14 mouse cellular contexts compared by ENCODE assay signal in genomic region chr3:108083161-108083560, GRCm38 (mm10). TPM values are rescaled to one million over a fixed set of nuclear protein-coding genes. Genes with fewer than 3 reads are reported as not detected.
DNase-seq lines count a peak whose midpoint lies in the region; ATAC-seq and TF ChIP-seq lines count a peak whose summit lies in the region.
"Had no signal": no experiment of that assay in that cellular context is flagged by ENCODE, and none has a peak within 500 bp of the region (broad histone marks: within the 10 kb centered on the region; RNA-seq: fewer than 3 reads in every experiment).

No protein-coding gene starts in this region.

- peaks cover 19% of the 10 kb centered on the region for H3K79me2 ChIP-seq in liver, adult 2 months (ENCODE audit: control insufficient read depth, insufficient read depth, low read length)

- H3K4me3 ChIP-seq in gastrocnemius, adult 2 months: no peak overlapping the region
- H3K4me3 ChIP-seq in liver, adult 2 months (ENCODE audit: insufficient read depth, low read depth, low read length): no peak overlapping the region
- no peak overlapping the region for H3K4me3 ChIP-seq in embryonic facial prominence, embryonic 10.5 days
- peak overlapping the region; percentile 91 for H3K4me3 ChIP-seq in liver, embryonic 16.5 days (ENCODE audit: low read depth, low read length)

- TF ChIP-seq POLR2A in liver, adult 2 months (IDR thresholded peaks at IDR 0.05; ENCODE audit: extremely low read depth, insufficient read depth, low read length): no peak

- H3K27ac ChIP-seq in gastrocnemius, adult 2 months: peak overlapping the region; percentile 53
- peak overlapping the region; percentile 30 for H3K27ac ChIP-seq in liver, adult 2 months (replicated peaks; ENCODE audit: insufficient read depth, low read depth, low read length)
- H3K27ac ChIP-seq in embryonic facial prominence, embryonic 10.5 days (replicated peaks): peak overlapping the region; percentile 76; the same call in 1 of the 2 replicates
- peak overlapping the region; percentile 89 for H3K27ac ChIP-seq in liver, embryonic 16.5 days (ENCODE audit: low read length)

- peak overlapping the region; percentile 98 for H3K4me2 ChIP-seq in liver, embryonic 16.5 days (ENCODE audit: low read depth, low read length)

- no peak for DNase-seq in gastrocnemius, adult 2 months
- DNase-seq in gastrocnemius, postnatal 10 days: no peak
- no peak for DNase-seq in liver, adult 2 months (ENCODE audit: extremely low read depth, low read depth, low spot score)
- no peak for DNase-seq in liver
- DNase-seq in embryonic facial prominence, embryonic 10.5 days (ENCODE audit: low spot score): no peak
- DNase-seq in cerebellum, postnatal 36 days: no peak
- no peak for DNase-seq in embryo, embryonic 10 days (ENCODE audit: low spot score)
- DNase-seq: adrenal gland, postnatal 25 days; kidney, adult 9 months; lung, adult 2 months; thymus, adult 18-20 months had no signal

- H3K4me1 ChIP-seq in liver, adult 2 months (ENCODE audit: control insufficient read depth, insufficient read depth, low read length): peaks cover 30% of the 10 kb centered on the region
- H3K4me1 ChIP-seq in embryonic facial prominence, embryonic 10.5 days: peaks cover 67% of the 10 kb centered on the region
- peaks cover 54% of the 10 kb centered on the region for H3K4me1 ChIP-seq in liver, embryonic 16.5 days (ENCODE audit: control insufficient read depth, low read depth, low read length)

- H3K9me3 ChIP-seq in embryonic facial prominence, embryonic 10.5 days: no peaks in the 10 kb centered on the region
- H3K9me3 ChIP-seq in liver, embryonic 16.5 days (replicated peaks; ENCODE audit: control insufficient read depth, low read length): no peaks in the 10 kb centered on the region

- WGBS in liver, adult 2 months: 15% methylated on average over 2 of the region's 2 CpGs
- 53% methylated on average over 2 of the region's 2 CpGs for WGBS in embryonic facial prominence, embryonic 10.5 days
- 18% methylated on average over 2 of the region's 2 CpGs for WGBS in liver, embryonic 16.5 days (ENCODE audit: insufficient replicate concordance)

- H3K36me3 ChIP-seq in liver, adult 2 months (ENCODE audit: control insufficient read depth, insufficient read depth, low read length): peaks cover 2% of the 10 kb centered on the region; the same call in 1 of the 2 replicates
- peaks cover 28% of the 10 kb centered on the region for H3K36me3 ChIP-seq in embryonic facial prominence, embryonic 10.5 days (replicated peaks)
- H3K36me3 ChIP-seq in liver, embryonic 16.5 days (ENCODE audit: control insufficient read depth, insufficient read depth): peaks cover 28% of the 10 kb centered on the region

- no peak for ATAC-seq in liver, embryonic 16.5 days (ENCODE audit: low read depth)
- ATAC-seq: Patski had no signal

- TF ChIP-seq CTCF in gastrocnemius, adult 2 months (IDR thresholded peaks at IDR 0.05): no peak
- TF ChIP-seq CTCF in liver, adult 2 months (IDR thresholded peaks at IDR 0.05; ENCODE audit: low read depth, low read length): no peak

- no peaks in the 10 kb centered on the region for H3K27me3 ChIP-seq in liver, adult 2 months (ENCODE audit: control insufficient read depth, insufficient read depth, low read length)
- no peaks in the 10 kb centered on the region for H3K27me3 ChIP-seq in embryonic facial prominence, embryonic 10.5 days (replicated peaks; ENCODE audit: low read depth, poor library complexity, severe bottlenecking)
- H3K27me3 ChIP-seq in liver, embryonic 16.5 days (ENCODE audit: control insufficient read depth, insufficient read depth, low read depth, low read length): no peaks in the 10 kb centered on the region
- H3K27me3 ChIP-seq: Patski had no signal

- H3K9ac ChIP-seq in liver, adult 2 months (ENCODE audit: low read depth, low read length): peak overlapping the region; percentile 27; the same call in 1 of the 2 replicates
- peak overlapping the region; percentile 91 for H3K9ac ChIP-seq in liver, embryonic 16.5 days (ENCODE audit: low read depth, low read length)

- intact Hi-C loops in gastrocnemius, adult 2 months (cut with DNase I): no loop called here

RNA-seq across cellular contexts. Expression of gene Ampd2, which starts 3.3 kb away (rescaled TPM):
- 1 to 10 TPM; 3.8 to 5.6 TPM for total RNA-seq in gastrocnemius, adult 2 months (2021)
- total RNA-seq in gastrocnemius, postnatal 10 days (2021): 10 to 100 TPM in 1 of 2 experiments, 1 to 10 TPM in 1; 9.5 to 15.0 TPM
- 11.0 and 13.8 TPM in 2 replicates for total RNA-seq in liver, adult 2 months (2014; rRNA removed)
- polyA plus RNA-seq in liver, adult 2 months (2012; rRNA removed): 69.6 and 128 TPM in 2 replicates
- 69.4 and 70.6 TPM in 2 replicates for polyA plus RNA-seq in embryonic facial prominence, embryonic 10.5 days (2016; fragmentation: Nextera tagmentation; extraction: Ambion mirVana)
- 76.4 and 79.6 TPM in 2 replicates for polyA plus RNA-seq in liver, embryonic 16.5 days (2015; fragmentation: Nextera tagmentation; extraction: Ambion mirVana)

RNA-seq across cellular contexts. Expression of gene Gnat2, which starts 9.4 kb away (rescaled TPM):
- under 1 TPM; 0.26 to 0.36 TPM for total RNA-seq in gastrocnemius, adult 2 months (2021)
- under 1 TPM in 1 of 2 experiments, not detected in 1; 0.54 TPM for total RNA-seq in gastrocnemius, postnatal 10 days (2021)
- total RNA-seq in liver, adult 2 months (2014; rRNA removed): 2.9 and 3.9 TPM in 2 replicates
- polyA plus RNA-seq in liver, adult 2 months (2012; rRNA removed): 0.91 and 1.5 TPM in 2 replicates
- polyA plus RNA-seq in embryonic facial prominence, embryonic 10.5 days (2016; fragmentation: Nextera tagmentation; extraction: Ambion mirVana): 0.90 and 1.3 TPM in 2 replicates
- 3.8 and 4.1 TPM in 2 replicates for polyA plus RNA-seq in liver, embryonic 16.5 days (2015; fragmentation: Nextera tagmentation; extraction: Ambion mirVana)
- total RNA-seq: layer of hippocampus, postnatal 25 days had no signal
- polyA plus RNA-seq: lung, adult 2 months had no signal

RNA-seq across cellular contexts. Expression of gene Gstm4, which starts 38.5 kb away (rescaled TPM):
- total RNA-seq in gastrocnemius, adult 2 months (2021): 10 to 100 TPM; 10.9 to 12.1 TPM
- total RNA-seq in gastrocnemius, postnatal 10 days (2021): 10 to 100 TPM in 1 of 2 experiments, 1 to 10 TPM in 1; 9.8 to 10.4 TPM
- total RNA-seq in liver, adult 2 months (2014; rRNA removed): 19.8 and 26.5 TPM in 2 replicates
- 86.0 and 98.9 TPM in 2 replicates for polyA plus RNA-seq in liver, adult 2 months (2012; rRNA removed)
- polyA plus RNA-seq in embryonic facial prominence, embryonic 10.5 days (2016; fragmentation: Nextera tagmentation; extraction: Ambion mirVana): 12.9 and 13.2 TPM in 2 replicates
- 16.8 and 17.0 TPM in 2 replicates for polyA plus RNA-seq in liver, embryonic 16.5 days (2015; fragmentation: Nextera tagmentation; extraction: Ambion mirVana)

Comparison
In these comparisons a context has a peak if more than half of its experiments do, and no peak if none do; other contexts are left out.
1. H3K27ac ChIP-seq: peak in every context shown above with its lines; median percentile 89 in liver, embryonic 16.5 days; 76 in embryonic facial prominence, embryonic 10.5 days; 53 in gastrocnemius, adult 2 months; 30 in liver, adult 2 months.